Mouse (Mus musculus) neural tube, embryonic 11.5 days (tissue): ENCODE measurements around the gene Polr3a. TPM values are rescaled to one million over a fixed set of nuclear protein-coding genes. Genes with fewer than 3 reads are reported as not detected.
"Not testable (repeated sequence)": the region's sequence is repeated elsewhere in the genome, so short reads cannot be mapped to it uniquely, and the experiment has no call there.

Experiments used
- ATAC-seq: fragments of 200-750 bp; cut with Nextera tagmentation; 2 replicates; pipeline ENCODE4 v1.8.0; 2017; ENCODE audit warnings: moderate number of reproducible peaks, mild to moderate bottlenecking, moderate TSS enrichment, moderate library complexity; ENCODE audit not compliant: insufficient read depth, low FRiP score, low TSS enrichment
- DNase-seq: peaks from one replicate; pipeline ENCODE4 v3.0.0-alpha.2; 2015; ENCODE audit warnings: low spot score
- H3K27ac ChIP-seq: fragments of 300-500 bp; sonication (generic); 2 replicates; pipeline ENCODE4 v1.5.1; 2014; ENCODE audit warnings: low read depth, mild to moderate bottlenecking, low read length
- H3K27me3 ChIP-seq: fragments of 300-500 bp; sonication (generic); 2 replicates; pipeline ENCODE4 v1.6.1; 2014; ENCODE audit warnings: mild to moderate bottlenecking, low read length, mixed read lengths; ENCODE audit not compliant: control insufficient read depth, insufficient read depth
- H3K36me3 ChIP-seq: fragments of 300-500 bp; sonication (generic); 2 replicates; pipeline ENCODE4 v1.6.1; 2014; ENCODE audit warnings: mild to moderate bottlenecking, low read length, moderate library complexity, mixed read lengths; ENCODE audit not compliant: control insufficient read depth, insufficient read depth
- H3K4me1 ChIP-seq: fragments of 300-500 bp; sonication (generic); 2 replicates; pipeline ENCODE4 v1.6.1; 2014; ENCODE audit warnings: low read length, mixed read lengths; ENCODE audit not compliant: control insufficient read depth, insufficient read depth
- H3K4me2 ChIP-seq: fragments of 300-500 bp; sonication (generic); 2 replicates; pipeline ENCODE4 v1.6.1; 2014; ENCODE audit warnings: low read depth, mild to moderate bottlenecking, moderate library complexity
- H3K4me3 ChIP-seq: fragments of 300-500 bp; sonication (generic); 2 replicates; pipeline ENCODE4 v1.5.1; 2014; ENCODE audit warnings: low read depth, low read length
- H3K9ac ChIP-seq: fragments of 300-500 bp; sonication (generic); 2 replicates; pipeline ENCODE4 v1.6.1; 2014; ENCODE audit warnings: mild to moderate bottlenecking, low read length
- H3K9me3 ChIP-seq: fragments of 300-500 bp; sonication (generic); 2 replicates; pipeline ENCODE4 v1.6.1; 2016; ENCODE audit warnings: low read length; ENCODE audit not compliant: control insufficient read depth
- WGBS: fragments of 180-500 bp; shearing (Covaris S2); extraction: QIAGEN DNeasy Blood & Tissue Kit; methylation state at CpG from one replicate; pipeline ENCODE4 v1.1.7; 2014; 5-methylcytosine and 5-hydroxymethylcytosine counted together
- polyA plus RNA-seq: library from polyadenylated mRNA; unstranded; fragments of >200 nt; fragmentation: Nextera tagmentation; extraction: Ambion mirVana; gene quantifications from 2 replicates; pipeline ENCODE4 v1.2.1, GENCODE M21; 2014

Polr3a gene
- polyA plus RNA-seq, 1 experiment from 2014 or later, result 21.5 TPM

- Histone ChIP-seq H3K4me3 (peak overlapping the region; percentile 69), H3K27me3 (no peaks in the 10 kb centered on the region), H3K9me3 (no peaks in the 10 kb centered on the region), H3K36me3 (peaks cover 5% of the 10 kb centered on the region; the same call in 1 of the 2 replicates), H3K27ac (no peak overlapping the region), H3K9ac (peak overlapping the region; percentile 63), H3K4me2 (peak overlapping the region; percentile 77), H3K4me1 (peaks cover 6% of the 10 kb centered on the region)
- 5% methylated on average over 13 of the region's 13 CpGs for WGBS
- DNase-seq (no peak), ATAC-seq (no peak)
Observed at GRCm38 (mm10) chr14:24486241-24486767, 554 bp downstream of the Polr3a start.

- no peak for ATAC-seq
Observed at GRCm38 (mm10) chr14:24468806-24469205, 18.1 kb downstream of the Polr3a start.

GRCm38 (mm10) chr14:24458191-24458590 is 28.7 kb downstream of the Polr3a start:
- ATAC-seq (no peak), DNase-seq (no peak)
- Histone ChIP-seq H3K4me2 (no peak overlapping the region), H3K36me3 (peaks cover 13% of the 10 kb centered on the region), H3K27me3 (no peaks in the 10 kb centered on the region), H3K4me3 (no peak overlapping the region), H3K9me3 (no peaks in the 10 kb centered on the region), H3K9ac (no peak overlapping the region), H3K4me1 (no peaks in the 10 kb centered on the region), H3K27ac (no peak overlapping the region)
- WGBS, result 86% methylated on average over 3 of the region's 3 CpGs

More at GRCm38 (mm10) chr14:24468806-24469205, 18.1 kb downstream of the Polr3a start:
- 96% methylated on average over 6 of the region's 6 CpGs for WGBS
- Histone ChIP-seq H3K36me3 (peaks cover 24% of the 10 kb centered on the region), H3K27me3 (no peaks in the 10 kb centered on the region), H3K4me2 (no peak overlapping the region), H3K4me3 (no peak overlapping the region), H3K9ac (no peak overlapping the region), H3K27ac (no peak overlapping the region), H3K4me1 (no peaks in the 10 kb centered on the region), H3K9me3 (no peaks in the 10 kb centered on the region)
- DNase-seq, result no peak

GRCm38 (mm10) chr14:24443529-24443928 is 43.3 kb downstream of the Polr3a start:
- H3K4me3 ChIP-seq, H3K4me2 ChIP-seq, H3K9ac ChIP-seq, H3K36me3 ChIP-seq, H3K27me3 ChIP-seq, DNase-seq, ATAC-seq, H3K9me3 ChIP-seq, H3K4me1 ChIP-seq, H3K27ac ChIP-seq: not testable (repeated sequence)
- WGBS, result 87% methylated on average over 4 of the region's 4 CpGs

Other genes starting within 250 kb of the Polr3a start
- 25.4 and 26.7 TPM in 2 replicates for gene Dlg5, start 241.1 kb downstream of the Polr3a start, polyA plus RNA-seq
- not detected in 2 replicates for gene E330034G19Rik, start 193.8 kb downstream of the Polr3a start, polyA plus RNA-seq
- 983 and 1,021 TPM in 2 replicates for gene Rps24, start 67 bp upstream of the Polr3a start, polyA plus RNA-seq